Mouse (Mus musculus): ENCODE measurements around the gene Frmd5. TPM values are rescaled to one million over a fixed set of nuclear protein-coding genes. Genes with fewer than 3 reads are reported as not detected.
"Not testable (repeated sequence)": the region's sequence is repeated elsewhere in the genome, so short reads cannot be mapped to it uniquely, and the experiment has no call there.

Gene Frmd5
- total and polyA plus RNA-seq, 2 experiments from 2014 or later = 14.6 to 39.7 TPM

DNA sequence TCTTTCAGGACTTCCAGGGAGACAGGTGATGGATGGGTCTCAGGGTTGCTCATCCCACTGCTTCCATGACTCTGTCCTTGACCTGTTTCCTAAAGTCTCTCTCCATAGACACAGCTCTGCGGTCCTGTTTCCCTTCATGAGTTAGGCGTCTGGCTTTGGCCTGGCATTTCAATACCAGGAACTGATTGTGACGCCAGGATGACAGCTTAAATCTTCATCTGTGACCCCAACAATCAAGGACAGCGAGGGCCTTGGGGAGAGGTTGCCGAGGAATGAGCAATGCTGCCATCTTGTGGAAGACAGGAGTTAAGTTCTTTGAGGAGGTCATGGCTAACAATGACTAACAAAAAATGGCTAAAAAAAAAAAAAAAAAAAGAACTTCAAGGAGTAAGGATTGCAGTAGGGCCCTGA lies 25.6 kb upstream of the Frmd5 start:
- no peaks in the 10 kb centered on the region for H3K27me3 ChIP-seq (ENCODE audit: insufficient read depth, low read length)
- H3K4me3 ChIP-seq (ENCODE audit: low read length) = no peak overlapping the region
- 6% methylated on average over 5 of the region's 5 CpGs for WGBS
- H3K4me2 ChIP-seq (ENCODE audit: low read depth, low read length) = no peak overlapping the region
- no peak overlapping the region for H3K27ac ChIP-seq
- H3K9me3 ChIP-seq (ENCODE audit: low read length) = no peaks in the 10 kb centered on the region
- H3K4me1 ChIP-seq (ENCODE audit: insufficient read depth, low read length) = no peaks in the 10 kb centered on the region
- peak; percentile 88 for TF ChIP-seq CTCF (IDR thresholded peaks at IDR 0.05; ENCODE audit: low read depth)
- ATAC-seq = peak; percentile 79
- no peak overlapping the region for H3K9ac ChIP-seq (replicated peaks; ENCODE audit: low read length)
- DNase-seq (ENCODE audit: low spot score) = peak; percentile 87
- H3K36me3 ChIP-seq (ENCODE audit: insufficient read depth, low read length) = no peaks in the 10 kb centered on the region

DNA sequence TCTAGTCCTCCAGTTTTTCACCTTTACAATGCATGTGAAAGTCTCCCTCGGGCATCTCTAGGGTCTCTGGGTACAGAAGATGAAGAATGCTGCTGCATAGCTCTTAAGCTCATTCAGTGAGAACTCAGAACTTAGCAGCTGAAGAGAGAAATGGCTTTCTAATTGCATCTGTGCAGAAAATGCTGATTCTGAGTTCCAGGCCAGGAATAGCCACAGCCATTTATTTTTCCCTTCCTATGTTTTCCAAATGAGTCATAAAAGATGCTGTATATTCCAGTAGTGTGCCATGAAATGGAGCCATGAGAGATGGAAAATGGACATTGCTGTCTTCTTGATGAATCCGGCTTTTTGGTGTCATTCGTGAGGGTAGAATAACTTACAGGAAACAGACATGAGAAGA lies 21.5 kb upstream of the Frmd5 start:
- DNase-seq (ENCODE audit: low spot score) = no peak
- 90% methylated on average over 3 of the region's 3 CpGs for WGBS
- no peak overlapping the region for H3K4me3 ChIP-seq (ENCODE audit: low read length)
- H3K36me3 ChIP-seq (ENCODE audit: insufficient read depth, low read length) = no peaks in the 10 kb centered on the region
- H3K27ac ChIP-seq = no peak overlapping the region
- H3K4me2 ChIP-seq (ENCODE audit: low read depth, low read length) = no peak overlapping the region
- ATAC-seq = no peak
- TF ChIP-seq CTCF (IDR thresholded peaks at IDR 0.05; ENCODE audit: low read depth) = no peak
- H3K9me3 ChIP-seq (ENCODE audit: low read length) = no peaks in the 10 kb centered on the region
- H3K4me1 ChIP-seq (ENCODE audit: insufficient read depth, low read length) = no peaks in the 10 kb centered on the region
- no peak overlapping the region for H3K9ac ChIP-seq (replicated peaks; ENCODE audit: low read length)
- H3K27me3 ChIP-seq (ENCODE audit: insufficient read depth, low read length) = no peaks in the 10 kb centered on the region

DNA sequence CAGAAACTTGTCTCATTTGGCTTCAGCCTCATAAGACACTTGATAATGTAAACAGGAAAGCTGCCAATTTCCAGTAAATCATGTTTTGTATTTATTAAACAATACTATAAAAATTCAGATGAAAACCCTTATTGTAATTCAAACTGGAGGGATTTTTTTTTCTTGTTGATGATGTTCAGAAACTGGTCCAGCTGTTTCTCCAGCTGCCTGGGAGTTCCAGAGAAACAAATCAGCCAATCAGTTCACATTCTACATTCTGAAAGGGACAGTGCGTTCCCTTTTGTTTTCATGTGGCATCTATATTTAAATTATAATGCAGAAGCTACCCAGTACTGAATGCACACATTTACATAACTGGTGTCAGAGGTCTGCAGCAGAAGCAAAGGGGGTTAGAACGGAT lies 19.3 kb upstream of the Frmd5 start:
- Histone ChIP-seq H3K27me3 (ENCODE audit: insufficient read depth, low read length) (no peaks in the 10 kb centered on the region), H3K27ac (no peak overlapping the region), H3K4me1 (ENCODE audit: insufficient read depth, low read length) (no peaks in the 10 kb centered on the region), H3K4me2 (ENCODE audit: low read depth, low read length) (no peak overlapping the region), H3K36me3 (ENCODE audit: insufficient read depth, low read length) (no peaks in the 10 kb centered on the region), H3K4me3 (ENCODE audit: low read length) (no peak overlapping the region), H3K9me3 (ENCODE audit: low read length) (no peaks in the 10 kb centered on the region), H3K9ac (replicated peaks; ENCODE audit: low read length) (no peak overlapping the region)
- no peak for DNase-seq (ENCODE audit: low spot score)
- 35% methylated on average over 2 of the region's 2 CpGs for WGBS
- TF ChIP-seq CTCF (IDR thresholded peaks at IDR 0.05; ENCODE audit: low read depth) = no peak
- ATAC-seq = no peak

DNA sequence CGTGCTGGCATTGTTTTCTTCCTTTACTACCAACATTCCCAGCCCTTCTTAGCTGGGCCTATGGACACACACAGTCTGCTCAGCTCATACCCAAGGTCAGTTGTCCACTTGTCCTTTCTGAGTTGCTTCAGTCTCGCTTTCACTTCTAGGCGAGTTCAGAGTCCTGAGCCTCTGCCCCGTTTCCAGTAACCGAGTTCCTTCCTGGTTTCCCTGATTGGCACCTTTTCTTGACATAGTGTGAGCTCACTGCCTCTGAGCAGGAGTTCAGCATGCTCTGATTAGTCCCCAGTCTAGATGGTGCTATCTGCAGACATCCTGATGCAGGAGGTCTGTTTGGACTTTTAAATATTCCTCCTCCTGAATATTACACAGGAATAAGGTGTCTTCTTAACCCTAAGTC lies 17.8 kb upstream of the Frmd5 start:
- DNase-seq (ENCODE audit: low spot score) (no peak), ATAC-seq (no peak)
- no peak for TF ChIP-seq CTCF (IDR thresholded peaks at IDR 0.05; ENCODE audit: low read depth)
- no peaks in the 10 kb centered on the region for H3K27me3 ChIP-seq (ENCODE audit: insufficient read depth, low read length)
- H3K9ac ChIP-seq (replicated peaks; ENCODE audit: low read length) = no peak overlapping the region
- H3K4me3 ChIP-seq (ENCODE audit: low read length) = no peak overlapping the region
- no peaks in the 10 kb centered on the region for H3K36me3 ChIP-seq (ENCODE audit: insufficient read depth, low read length)
- no peaks in the 10 kb centered on the region for H3K4me1 ChIP-seq (ENCODE audit: insufficient read depth, low read length)
- 63% methylated on average over 5 of the region's 5 CpGs for WGBS
- H3K9me3 ChIP-seq (ENCODE audit: low read length) = no peaks in the 10 kb centered on the region
- H3K4me2 ChIP-seq (ENCODE audit: low read depth, low read length) = no peak overlapping the region
- H3K27ac ChIP-seq = no peak overlapping the region

DNA sequence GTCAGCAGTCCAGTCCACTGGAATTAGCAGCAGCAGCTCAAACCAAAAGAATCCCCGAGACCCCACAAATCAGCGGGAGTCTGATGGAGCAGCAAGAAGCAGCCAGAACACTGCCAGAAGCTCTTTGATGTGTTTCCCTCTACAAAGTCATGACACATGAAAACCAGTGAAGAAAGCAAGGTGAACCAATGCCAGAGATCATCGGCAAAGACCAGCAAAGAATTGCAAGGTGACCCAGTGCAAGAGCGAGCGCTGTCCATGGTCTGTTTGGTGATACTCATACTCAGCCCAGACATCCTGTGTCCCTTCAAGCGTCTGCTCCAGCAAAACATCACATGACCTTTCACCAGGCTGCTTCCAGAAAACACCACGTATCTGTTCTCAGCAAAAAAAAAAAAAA lies 14.9 kb upstream of the Frmd5 start:
- no peaks in the 10 kb centered on the region for H3K36me3 ChIP-seq (ENCODE audit: insufficient read depth, low read length)
- H3K27me3 ChIP-seq (ENCODE audit: insufficient read depth, low read length) = no peaks in the 10 kb centered on the region
- H3K4me3 ChIP-seq (ENCODE audit: low read length) = no peak overlapping the region
- 80% methylated on average over 7 of the region's 7 CpGs for WGBS
- H3K4me2 ChIP-seq (ENCODE audit: low read depth, low read length) = no peak overlapping the region
- DNase-seq (ENCODE audit: low spot score) (no peak), ATAC-seq (no peak)
- no peak for TF ChIP-seq CTCF (IDR thresholded peaks at IDR 0.05; ENCODE audit: low read depth)
- no peak overlapping the region for H3K27ac ChIP-seq
- no peak overlapping the region for H3K9ac ChIP-seq (replicated peaks; ENCODE audit: low read length)
- H3K4me1 ChIP-seq (ENCODE audit: insufficient read depth, low read length) = no peaks in the 10 kb centered on the region
- no peaks in the 10 kb centered on the region for H3K9me3 ChIP-seq (ENCODE audit: low read length)

DNA sequence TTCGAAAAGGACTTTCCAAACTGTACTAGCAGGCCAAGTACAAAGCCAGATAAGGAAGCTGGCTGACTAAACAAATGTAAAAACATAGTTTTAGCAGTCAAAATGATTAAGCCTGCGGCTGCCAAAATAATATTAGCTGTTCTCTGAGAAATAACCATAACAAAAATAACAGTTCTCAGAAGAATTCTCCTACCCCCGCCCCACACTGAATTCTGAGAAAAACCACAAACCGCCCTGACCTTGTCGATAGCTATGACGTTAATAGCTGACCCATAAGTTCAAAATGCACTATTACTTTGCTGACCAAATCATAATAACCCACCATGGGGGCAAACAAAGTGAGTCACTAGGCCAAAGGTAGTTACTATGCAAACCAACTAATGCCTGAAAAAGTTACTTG lies 4.0 kb upstream of the Frmd5 start:
- H3K4me3 ChIP-seq (ENCODE audit: low read length); H3K27ac ChIP-seq; H3K4me2 ChIP-seq (ENCODE audit: low read depth, low read length); H3K27me3 ChIP-seq (ENCODE audit: insufficient read depth, low read length); H3K9ac ChIP-seq (replicated peaks; ENCODE audit: low read length); H3K36me3 ChIP-seq (ENCODE audit: insufficient read depth, low read length); H3K9me3 ChIP-seq (ENCODE audit: low read length); ATAC-seq; DNase-seq (ENCODE audit: low spot score); H3K4me1 ChIP-seq (ENCODE audit: insufficient read depth, low read length): not testable (repeated sequence)
- 91% methylated on average over 6 of the region's 6 CpGs for WGBS

DNA sequence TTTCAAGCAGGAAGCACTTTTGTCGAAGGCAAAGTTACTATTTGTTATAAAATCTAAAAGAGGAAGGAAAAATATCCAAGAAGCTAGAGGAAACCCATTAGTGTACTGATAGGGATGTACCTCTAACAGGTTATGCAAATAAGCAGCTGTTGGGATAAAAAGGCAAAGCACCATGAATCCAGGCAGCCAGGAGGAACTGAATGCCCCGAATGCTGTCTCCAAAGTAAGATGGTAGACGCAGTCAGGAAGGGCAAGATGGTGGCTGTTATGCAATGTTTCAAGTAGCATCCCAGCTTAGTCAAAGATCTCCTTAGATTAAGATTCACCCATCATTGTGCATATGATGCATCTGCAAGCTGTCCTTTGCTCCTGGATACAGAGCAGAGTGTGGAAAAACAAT lies 2.2 kb upstream of the Frmd5 start:
- no peaks in the 10 kb centered on the region for H3K9me3 ChIP-seq (ENCODE audit: low read length)
- no peak overlapping the region for H3K4me2 ChIP-seq (ENCODE audit: low read depth, low read length)
- no peak for TF ChIP-seq CTCF (IDR thresholded peaks at IDR 0.05; ENCODE audit: low read depth)
- no peaks in the 10 kb centered on the region for H3K36me3 ChIP-seq (ENCODE audit: insufficient read depth, low read length)
- no peaks in the 10 kb centered on the region for H3K4me1 ChIP-seq (ENCODE audit: insufficient read depth, low read length)
- 72% methylated on average over 3 of the region's 3 CpGs for WGBS
- H3K27ac ChIP-seq = no peak overlapping the region
- DNase-seq (ENCODE audit: low spot score) (no peak), ATAC-seq (no peak)
- no peak overlapping the region for H3K9ac ChIP-seq (replicated peaks; ENCODE audit: low read length)
- no peaks in the 10 kb centered on the region for H3K27me3 ChIP-seq (ENCODE audit: insufficient read depth, low read length)
- H3K4me3 ChIP-seq (ENCODE audit: low read length) = no peak overlapping the region

Data from hindbrain, postnatal 0 days (tissue).